In genomic region chr12:4775588-4775949, GRCm38 (mm10) we compare ENCODE assay signal across 27 mouse cellular contexts. TPM values are rescaled to one million over a fixed set of nuclear protein-coding genes. Genes with fewer than 3 reads are reported as not detected.
DNase-seq lines count a peak whose midpoint lies in the region; ATAC-seq and TF ChIP-seq lines count a peak whose summit lies in the region.
"Had no signal": no experiment of that assay in that cellular context is flagged by ENCODE, and none has a peak within 500 bp of the region (broad histone marks: within the 10 kb centered on the region; RNA-seq: fewer than 3 reads in every experiment).

No protein-coding gene starts in this region.

- DNase-seq in testis, postnatal 10 days (ENCODE audit: low spot score): no peak
- no peak for DNase-seq in liver, embryonic 13.5 days
- no peak for DNase-seq in embryo, embryonic 11 days
- no peak for DNase-seq in embryo, embryonic 9.5 days (ENCODE audit: extremely low spot score)
- DNase-seq in heart, postnatal 25 days (ENCODE audit: low spot score): no peak
- DNase-seq: adrenal gland, postnatal 36 days; cerebellum, postnatal 10 days; gastrocnemius, postnatal 14 days; heart, adult 18-20 months; heart, postnatal 36 days; kidney, adult 18-20 months; kidney, postnatal 10 days; right cerebral cortex, postnatal 14 days had no signal

- no peak overlapping the region for H3K27ac ChIP-seq in testis, adult 2 months (ENCODE audit: control insufficient read depth, insufficient read depth, low read depth, low read length)
- peak overlapping the region; percentile 73 for H3K27ac ChIP-seq in liver, embryonic 13.5 days
- H3K27ac ChIP-seq: embryonic facial prominence, embryonic 13.5 days; heart, embryonic 13.5 days; hindbrain, embryonic 14.5 days; limb, embryonic 10.5 days; macrophage; midbrain, embryonic 13.5 days; stomach, postnatal 0 days had no signal

- H3K9me3 ChIP-seq in liver, embryonic 13.5 days (replicated peaks): no peaks in the 10 kb centered on the region
- H3K9me3 ChIP-seq: embryonic facial prominence, embryonic 13.5 days; heart, embryonic 13.5 days; limb, embryonic 10.5 days; midbrain, embryonic 13.5 days had no signal

- H3K9ac ChIP-seq in liver, embryonic 13.5 days: peak overlapping the region; percentile 26; the same call in 1 of the 2 replicates
- H3K9ac ChIP-seq: embryonic facial prominence, embryonic 13.5 days; heart, embryonic 13.5 days; hindbrain, embryonic 14.5 days; midbrain, embryonic 13.5 days had no signal

- intact Hi-C loops in heart, postnatal 25 days (cut with DNase I): no loop called here

- H3K36me3 ChIP-seq in testis, adult 2 months (ENCODE audit: control insufficient read depth, insufficient read depth, low read length): no peaks in the 10 kb centered on the region; the same call in 1 of the 2 replicates
- H3K36me3 ChIP-seq in liver, embryonic 13.5 days: no peaks in the 10 kb centered on the region
- H3K36me3 ChIP-seq: embryonic facial prominence, embryonic 13.5 days; heart, embryonic 13.5 days; limb, embryonic 10.5 days; midbrain, embryonic 13.5 days had no signal

- TF ChIP-seq POLR2A in testis, adult 2 months (IDR thresholded peaks at IDR 0.05; ENCODE audit: control insufficient read depth, low read depth, low read length): no peak

- peak; percentile 56 for ATAC-seq in liver, embryonic 13.5 days (ENCODE audit: low read depth)
- peak; percentile 55 for ATAC-seq in megakaryocyte-erythroid progenitor cell, adult 5-6 weeks (replicated peaks; ENCODE audit: low FRiP score, low TSS enrichment, poor library complexity, severe bottlenecking)
- ATAC-seq: forebrain, embryonic 16.5 days; inflammation-experienced regulatory T-cells, adult 6 months; lung, postnatal 0 days; midbrain, embryonic 13.5 days had no signal

- no peaks in the 10 kb centered on the region for H3K27me3 ChIP-seq in testis, adult 2 months (ENCODE audit: control insufficient read depth, insufficient read depth, low read length)
- no peaks in the 10 kb centered on the region for H3K27me3 ChIP-seq in liver, embryonic 13.5 days
- H3K27me3 ChIP-seq: embryonic facial prominence, embryonic 13.5 days; heart, embryonic 13.5 days; midbrain, embryonic 13.5 days had no signal

- 29% methylated on average over 9 of the region's 9 CpGs for WGBS in liver, embryonic 13.5 days (ENCODE audit: insufficient replicate concordance)

- no peaks in the 10 kb centered on the region; the same call in 1 of the 2 replicates for H3K4me1 ChIP-seq in testis, adult 2 months (ENCODE audit: control insufficient read depth, insufficient read depth, low read length)
- H3K4me1 ChIP-seq in liver, embryonic 13.5 days (replicated peaks): peaks cover 18% of the 10 kb centered on the region
- H3K4me1 ChIP-seq: embryonic facial prominence, embryonic 13.5 days; heart, embryonic 13.5 days; limb, embryonic 10.5 days; midbrain, embryonic 13.5 days had no signal

- peak overlapping the region; percentile 27; the same call in 1 of the 2 replicates for H3K4me3 ChIP-seq in testis, adult 2 months (ENCODE audit: control insufficient read depth, low read depth, low read length)
- no peak overlapping the region; the same call in 1 of the 2 replicates for H3K4me3 ChIP-seq in liver, embryonic 13.5 days (replicated peaks)
- H3K4me3 ChIP-seq: embryonic facial prominence, embryonic 13.5 days; heart, embryonic 13.5 days; limb, embryonic 10.5 days; midbrain, embryonic 13.5 days had no signal

- peak overlapping the region; percentile 49 for H3K4me2 ChIP-seq in liver, embryonic 13.5 days
- H3K4me2 ChIP-seq: embryonic facial prominence, embryonic 13.5 days; heart, embryonic 13.5 days; hindbrain, embryonic 14.5 days; midbrain, embryonic 13.5 days had no signal

- no peak for TF ChIP-seq CTCF in testis, adult 2 months (IDR thresholded peaks at IDR 0.05; ENCODE audit: control insufficient read depth, insufficient read depth, insufficient replicate concordance, low read depth, low read length)

RNA-seq across cellular contexts. Expression of gene Fam228b, which starts 6.5 kb away (rescaled TPM):
- polyA plus RNA-seq in testis, adult 2 months (2012; rRNA removed): 13.5 and 16.7 TPM in 2 replicates
- polyA plus RNA-seq in liver, embryonic 13.5 days (2015; fragmentation: Nextera tagmentation; extraction: Ambion mirVana): 0.87 and 0.89 TPM in 2 replicates
- total RNA-seq in megakaryocyte-erythroid progenitor cell, adult 5-6 weeks (2014; fragmentation: Nextera tagmentation): 6.0 and 15.0 TPM in 2 replicates
- 9.9 and 32.2 TPM in 2 replicates for total RNA-seq in megakaryocyte-erythroid progenitor cell, adult 5-6 weeks (2017)
- total RNA-seq in heart, postnatal 25 days (2021): 1 to 10 TPM; 2.5 TPM

RNA-seq across cellular contexts. Expression of gene Pfn4, which starts 6.7 kb away (rescaled TPM):
- polyA plus RNA-seq in testis, adult 2 months (2012; rRNA removed): 165 and 173 TPM in 2 replicates
- polyA plus RNA-seq in liver, embryonic 13.5 days (2015; fragmentation: Nextera tagmentation; extraction: Ambion mirVana): 1.2 and 1.5 TPM in 2 replicates
- 4.6 and 4.9 TPM in 2 replicates for total RNA-seq in megakaryocyte-erythroid progenitor cell, adult 5-6 weeks (2014; fragmentation: Nextera tagmentation)
- 3.5 and 9.0 TPM in 2 replicates for total RNA-seq in megakaryocyte-erythroid progenitor cell, adult 5-6 weeks (2017)
- total RNA-seq in heart, postnatal 25 days (2021): 1 to 10 TPM; 1.9 to 2.2 TPM
- total RNA-seq: monocyte, adult 5-6 weeks; neutrophil, adult 5-6 weeks had no signal
- polyA plus RNA-seq: inflammation-experienced regulatory T-cells, adult 6 months; macrophage had no signal

RNA-seq across cellular contexts. Expression of gene Fam228a, which starts 37.3 kb away (rescaled TPM):
- polyA plus RNA-seq in testis, adult 2 months (2012; rRNA removed): 14.6 TPM in 2 replicates
- 0.05 TPM in 1 of 2 replicates, not detected in the other for polyA plus RNA-seq in liver, embryonic 13.5 days (2015; fragmentation: Nextera tagmentation; extraction: Ambion mirVana)
- 0.62 and 1.5 TPM in 2 replicates for total RNA-seq in megakaryocyte-erythroid progenitor cell, adult 5-6 weeks (2014; fragmentation: Nextera tagmentation)
- 0.23 and 0.57 TPM in 2 replicates for total RNA-seq in megakaryocyte-erythroid progenitor cell, adult 5-6 weeks (2017)
- total RNA-seq in heart, postnatal 25 days (2021): under 1 TPM in 1 of 2 experiments, not detected in 1; 0.08 TPM
- total RNA-seq: heart, postnatal 36 days; monocyte, adult 5-6 weeks had no signal
- polyA plus RNA-seq: macrophage had no signal

RNA-seq across cellular contexts. Expression of gene Sf3b6, which starts 41.8 kb away (rescaled TPM):
- 24.8 and 27.7 TPM in 2 replicates for polyA plus RNA-seq in testis, adult 2 months (2012; rRNA removed)
- 147 and 158 TPM in 2 replicates for polyA plus RNA-seq in liver, embryonic 13.5 days (2015; fragmentation: Nextera tagmentation; extraction: Ambion mirVana)
- 172 and 266 TPM in 2 replicates for total RNA-seq in megakaryocyte-erythroid progenitor cell, adult 5-6 weeks (2014; fragmentation: Nextera tagmentation)
- total RNA-seq in megakaryocyte-erythroid progenitor cell, adult 5-6 weeks (2017): 189 and 198 TPM in 2 replicates
- total RNA-seq in heart, postnatal 25 days (2021): 10 to 100 TPM; 44.2 to 51.2 TPM
